Mouse (Mus musculus) CD4-positive, CD25-positive, alpha-beta regulatory T cell, adult 9 weeks (primary cell): ENCODE results near the gene Gcg. TPM values are rescaled to one million over a fixed set of nuclear protein-coding genes. Genes with fewer than 3 reads are reported as not detected.

Experiments
- polyA plus RNA-seq: library from polyadenylated mRNA; unstranded; fragments of 100-300 nt; shearing (Covaris generic); gene quantifications from one replicate; pipeline ENCODE4 v1.2.1, GENCODE M21; 2017

Gene Gcg
- polyA plus RNA-seq, result not detected

DNA sequence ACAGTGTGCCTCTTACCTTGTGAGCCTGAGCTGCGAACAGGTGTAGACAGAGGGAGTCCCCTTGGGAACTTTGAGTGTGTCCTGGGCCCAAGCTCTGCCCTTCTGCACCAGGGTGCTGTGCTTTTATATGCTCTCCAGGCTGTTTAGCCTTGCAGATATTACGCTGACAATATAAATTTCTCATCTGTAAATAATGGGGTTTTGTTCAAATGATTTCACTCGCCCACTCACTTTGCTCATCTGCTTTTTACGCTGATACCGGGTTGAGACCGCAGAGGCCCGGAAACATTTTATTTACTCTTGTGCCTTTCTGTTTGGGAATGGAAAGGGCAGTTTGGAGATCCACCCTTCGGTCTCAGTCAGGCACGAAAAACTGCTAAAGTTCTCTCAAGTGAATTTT lies at the start of gene Gcg:
Gene Gcg (minus strand): TSS at position 101 of the 400 bp plus-strand sequence.

Other genes with a start within 250 kb of the Gcg start
- 178 TPM for gene Dpp4, start 71.4 kb downstream of the Gcg start, polyA plus RNA-seq
- 0.27 TPM for gene Fap, start 90.4 kb upstream of the Gcg start, polyA plus RNA-seq
- gene Ifih1, start 162.6 kb upstream of the Gcg start, polyA plus RNA-seq, result 27.0 TPM
- gene Gca, start 180.6 kb upstream of the Gcg start, polyA plus RNA-seq, result 0.46 TPM